Mouse (Mus musculus): Measurements from ENCODE around the gene Pbx1.

DNA sequence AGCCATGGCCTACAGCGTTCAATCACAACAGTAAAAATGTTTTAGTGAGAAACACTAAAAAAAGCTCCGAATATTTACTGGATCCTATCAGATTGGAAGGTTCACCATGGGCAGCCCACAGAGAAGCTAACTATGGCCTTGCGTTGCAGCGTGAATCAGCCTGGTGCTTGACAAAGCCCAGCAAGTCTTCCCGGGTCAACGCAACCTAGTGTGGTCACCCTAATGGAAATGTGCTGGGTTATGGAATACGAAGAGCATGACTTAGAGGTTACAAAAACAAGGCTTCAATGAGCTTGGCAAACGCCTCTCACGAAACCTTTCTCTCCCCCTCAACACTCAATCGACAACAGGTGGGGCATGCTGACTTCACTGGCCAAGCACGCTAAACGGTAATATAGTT is 188.3 kb downstream of the Pbx1 start:
- no peak for TF ChIP-seq CTCF (conservative IDR thresholded peaks at IDR 0.05; ENCODE audit: low read length)
- TF ChIP-seq NANOG (IDR thresholded peaks at IDR 0.05; ENCODE audit: borderline replicate concordance, low read length): no peak
